Mouse (Mus musculus) E14TG2a.4 (cell line): ENCODE results near the gene Prrg2.

Source experiments
- CTCF ChIP-seq: conservative IDR thresholded peaks from 2 replicates; pipeline ENCODE4 v1.5.1; 2014; ENCODE audit warnings: low read length
- POU5F1 ChIP-seq: IDR thresholded peaks from 2 replicates; pipeline ENCODE4 v1.6.1; 2014; ENCODE audit warnings: low read length, borderline replicate concordance

DNA sequence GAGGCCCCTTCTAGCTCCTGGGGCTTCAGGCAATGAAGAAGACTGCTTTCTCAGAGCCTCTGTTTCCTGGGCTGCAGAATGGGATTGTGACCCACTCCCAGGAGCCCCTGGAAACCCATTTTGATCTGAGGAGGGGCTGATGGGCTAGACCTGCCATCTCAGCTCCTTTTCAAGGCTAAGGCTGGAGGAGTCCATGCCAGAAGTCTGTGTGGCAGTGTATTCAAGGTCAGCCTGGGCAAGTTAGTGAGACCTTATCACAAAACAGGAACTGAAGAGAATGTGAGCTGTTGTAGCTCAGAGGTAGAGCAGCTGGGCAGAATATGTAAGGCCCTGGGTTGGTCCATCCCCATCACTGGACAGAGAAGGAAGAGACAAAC is 5.5 kb downstream of the Prrg2 start:
- no peak for TF ChIP-seq CTCF
- TF ChIP-seq POU5F1: no peak
